Mouse (Mus musculus) embryo, embryonic 10 days (tissue): ENCODE measurements around the gene Supt6.
A peak's percentile ranks its signal among the peaks of the same experiment; 100 is the strongest.

ENCODE experiments used
- DNase-seq: peaks from one replicate; pipeline ENCODE4 v3.0.0-alpha.2; 2015; ENCODE audit warnings: low spot score

Supt6 gene

GRCm38 (mm10) chr11:78166161-78166560 lies 79.6 kb downstream of the Supt6 start:
- peak; percentile 36 for DNase-seq

- DNase-seq: no peak
Observed at GRCm38 (mm10) chr11:78165761-78166109, 80.1 kb downstream of the Supt6 start.

- peak; percentile 90 for DNase-seq
Observed at GRCm38 (mm10) chr11:78164924-78165760, 80.6 kb downstream of the Supt6 start, which contains the start of gene Traf4. Gene Traf4 (minus strand): TSS chr11:78165589.

DNA sequence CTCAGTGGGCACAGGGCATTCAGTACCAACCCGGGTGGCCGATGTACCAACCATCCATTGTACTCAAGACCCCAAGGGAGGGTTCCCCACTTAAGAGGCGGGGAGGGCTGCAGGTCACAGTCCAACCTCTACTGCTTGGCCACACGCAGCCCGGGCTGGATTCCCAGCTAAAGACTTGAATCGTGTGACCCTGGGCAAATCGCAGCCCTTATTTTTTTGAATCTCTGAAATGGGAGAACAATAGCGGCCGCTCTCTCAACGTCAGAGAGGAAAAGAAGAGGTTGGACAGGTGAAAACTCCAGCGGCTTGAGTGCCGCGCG lies 81.2 kb downstream of the Supt6 start:
- DNase-seq: no peak

DNA sequence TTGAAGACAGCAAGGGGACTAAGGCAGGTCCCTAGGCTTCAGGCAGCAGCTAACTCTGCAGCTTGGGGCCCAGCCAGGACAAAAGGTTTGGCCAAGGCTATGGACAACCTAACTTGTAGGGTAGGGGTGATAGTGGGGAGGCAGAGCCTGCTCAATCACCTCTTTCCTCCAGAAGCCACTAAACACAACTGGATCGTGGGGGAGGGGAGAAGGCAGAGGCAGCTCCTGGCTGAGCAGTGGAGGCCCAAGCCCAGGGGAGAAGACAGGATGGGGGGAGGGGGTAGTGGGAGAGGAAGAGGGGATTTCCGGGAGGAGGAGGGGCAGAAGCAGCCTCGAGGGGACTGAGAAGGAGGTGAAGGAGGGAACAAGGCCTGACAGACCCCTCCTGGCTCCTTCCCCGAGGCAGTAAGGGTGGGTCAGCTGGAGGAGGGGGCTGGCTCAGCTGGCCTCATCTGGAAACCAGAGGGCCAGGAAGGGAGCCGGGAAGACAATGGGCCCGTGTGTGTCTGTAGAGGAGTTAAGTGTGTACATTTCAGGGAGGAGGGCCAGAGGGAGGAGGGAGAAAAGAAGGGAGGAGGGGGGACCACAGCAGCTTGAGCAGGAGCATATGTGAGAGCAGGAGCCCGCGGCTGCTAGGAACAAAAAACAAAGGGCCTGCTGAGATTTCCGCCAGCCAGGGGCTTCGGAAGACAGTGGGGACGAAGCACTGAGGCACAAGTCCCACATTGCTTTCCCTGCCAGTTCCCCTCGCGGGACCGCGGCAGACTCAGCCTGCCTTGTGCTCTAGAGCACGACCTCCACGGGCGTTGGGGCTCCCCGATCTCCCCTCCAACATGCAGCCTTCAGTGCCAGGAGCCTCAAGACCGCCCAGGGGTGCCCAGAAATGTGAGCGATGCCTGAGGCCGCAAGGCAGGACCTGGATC lies 81.8 kb downstream of the Supt6 start:
- peak; percentile 87 for DNase-seq

- DNase-seq: no peak
Observed at GRCm38 (mm10) chr11:78163045-78163444, 82.7 kb downstream of the Supt6 start.

GRCm38 (mm10) chr11:78162504-78162903 lies 83.3 kb downstream of the Supt6 start:
- no peak for DNase-seq

GRCm38 (mm10) chr11:78161968-78162367 lies 83.8 kb downstream of the Supt6 start:
- no peak for DNase-seq

DNA sequence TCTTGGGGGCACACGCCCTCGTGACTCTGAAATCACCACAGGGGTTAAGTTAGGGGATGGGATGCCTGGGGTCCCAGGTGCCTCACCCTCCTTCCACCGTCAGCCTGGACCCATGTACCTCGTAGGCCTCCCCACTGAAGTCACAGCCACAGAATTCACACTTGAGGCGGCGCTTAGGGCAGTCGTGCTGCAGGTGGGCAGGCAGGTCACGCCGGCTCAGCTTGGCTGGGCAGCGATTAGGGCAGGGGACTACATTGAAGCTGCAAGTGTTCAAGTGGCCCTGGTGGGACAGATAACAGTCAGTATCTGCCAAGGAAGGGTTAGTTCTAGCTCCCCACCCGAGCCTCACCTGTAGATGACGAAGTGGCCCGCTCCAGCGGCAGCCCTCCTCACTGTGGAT lies 84.6 kb downstream of the Supt6 start:
- no peak for DNase-seq

GRCm38 (mm10) chr11:78160675-78161074 lies 85.1 kb downstream of the Supt6 start:
- DNase-seq: no peak

DNA sequence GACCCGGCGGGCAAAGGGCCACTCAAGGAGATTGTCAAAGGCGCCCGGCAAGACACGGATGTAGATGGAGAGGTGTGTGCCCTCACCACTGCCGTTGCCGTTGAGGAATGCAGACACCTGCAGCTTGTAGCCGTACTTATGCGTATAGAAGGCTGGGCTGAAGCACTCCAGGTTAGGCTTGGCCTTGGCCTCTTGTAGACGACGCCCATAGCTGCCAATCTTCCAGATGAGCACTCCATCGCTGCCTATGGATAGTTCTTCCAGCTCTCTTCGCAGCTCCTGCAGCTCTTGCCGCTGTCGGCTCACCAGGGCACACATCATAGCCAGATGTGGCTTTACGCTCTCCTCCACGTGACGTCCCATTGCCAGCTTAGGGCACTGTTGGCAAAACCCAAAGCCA lies 85.6 kb downstream of the Supt6 start:
- no peak for DNase-seq

- DNase-seq: no peak
Observed at GRCm38 (mm10) chr11:78159557-78159956, 86.2 kb downstream of the Supt6 start.

GRCm38 (mm10) chr11:78159096-78159495 lies 86.7 kb downstream of the Supt6 start:
- DNase-seq: peak; percentile 89
